Mouse (Mus musculus) myocyte (in vitro differentiated cells): Measurements from ENCODE around the gene Arhgap17.

ENCODE experiments used
- CEBPB ChIP-seq: IDR thresholded peaks from 2 replicates; pipeline ENCODE4 v1.6.1; 2011; ENCODE audit warnings: mild to moderate bottlenecking, moderate library complexity; ENCODE audit not compliant: poor library complexity, insufficient read depth, severe bottlenecking
- E2F4 ChIP-seq: IDR thresholded peaks from one replicate; pipeline ENCODE4 v1.6.1; 2011; ENCODE audit warnings: mild to moderate bottlenecking, control low read depth, moderate library complexity; ENCODE audit not compliant: insufficient read depth
- MAX ChIP-seq: IDR thresholded peaks from one replicate; pipeline ENCODE4 v1.6.1; 2011; ENCODE audit warnings: low read depth, mild to moderate bottlenecking, control low read depth
- MYOD1 ChIP-seq, 3 experiments: IDR thresholded peaks; one replicate each; pipeline ENCODE4 v1.6.1; 2011; ENCODE audit warnings: control low read depth in 2 of 3, low read depth in 2 of 3, mild to moderate bottlenecking in 2 of 3, moderate library complexity in 1 of 3; ENCODE audit not compliant: insufficient read length in 2 of 3, control insufficient read depth in 1 of 3
- POLR2A ChIP-seq: IDR thresholded peaks from one replicate; pipeline ENCODE4 v1.6.1; 2011; ENCODE audit warnings: low read depth, mild to moderate bottlenecking, control low read depth, moderate library complexity; ENCODE audit not compliant: insufficient read length
- POLR2AphosphoS2 ChIP-seq: IDR thresholded peaks from one replicate; pipeline ENCODE4 v1.6.1; 2011; ENCODE audit warnings: low read depth, control low read depth; ENCODE audit not compliant: insufficient read length
- SRF ChIP-seq: IDR thresholded peaks from one replicate; pipeline ENCODE4 v1.6.1; 2011; ENCODE audit warnings: low read depth; ENCODE audit not compliant: control insufficient read depth, insufficient read length
- TCF12 ChIP-seq: IDR thresholded peaks from one replicate; pipeline ENCODE4 v1.6.1; 2011; ENCODE audit warnings: mild to moderate bottlenecking, control low read depth; ENCODE audit not compliant: poor library complexity, insufficient read depth, severe bottlenecking
- USF1 ChIP-seq: IDR thresholded peaks from one replicate; pipeline ENCODE4 v1.6.1; 2011; ENCODE audit warnings: low read depth, mild to moderate bottlenecking, control low read depth, moderate library complexity

GRCm38 (mm10) chr7:123367218-123368150 is 2.2 kb downstream of the Arhgap17 start:
- TF ChIP-seq MAX (no peak), POLR2A (no peak), POLR2AphosphoS2 (no peak), SRF (no peak), E2F4 (no peak), MYOD1 (IDR thresholded peaks at IDR 0.05; ENCODE audit: control insufficient read depth in 1 of 3, insufficient read length in 2 of 3, low read depth in 2 of 3) (no peak), TCF12 (no peak), CEBPB (no peak), USF1 (no peak)
